Mouse (Mus musculus) adipocyte (in vitro differentiated cells): Measurements from ENCODE around the gene Gm49339.
"Not testable (repeated sequence)": the region's sequence is repeated elsewhere in the genome, so short reads cannot be mapped to it uniquely, and the experiment has no call there.

Source experiments
- DNase-seq: peaks from one replicate; pipeline ENCODE4 v3.0.0-alpha.2; 2016; ENCODE audit warnings: low spot score

The Gm49339 gene

GRCm38 (mm10) chr10:51480397-51480796 is at the start of gene Gm49339, which contains the start of gene Lilr4b:
TSS of gene Gm49339 (plus strand) at chr10:51480612.
TSS of gene Lilr4b (plus strand) at chr10:51480632.
- DNase-seq: not testable (repeated sequence)

- DNase-seq: no peak
These were observed 47.5 kb upstream of the Gm49339 start for GRCm38 (mm10) chr10:51432940-51433339.

GRCm38 (mm10) chr10:51435684-51436083 is 44.7 kb upstream of the Gm49339 start:
- DNase-seq: no peak

GRCm38 (mm10) chr10:51451610-51452009 is 28.8 kb upstream of the Gm49339 start:
- DNase-seq: no peak

- DNase-seq: no peak
These were observed 26.7 kb upstream of the Gm49339 start for GRCm38 (mm10) chr10:51453616-51454298.

- no peak for DNase-seq
These were observed 26.0 kb upstream of the Gm49339 start for GRCm38 (mm10) chr10:51454365-51454764.

- no peak for DNase-seq
These were observed 24.6 kb upstream of the Gm49339 start for GRCm38 (mm10) chr10:51455762-51456161.

- DNase-seq: no peak
These were observed 24.0 kb upstream of the Gm49339 start for GRCm38 (mm10) chr10:51456369-51456768.

- DNase-seq: not testable (repeated sequence)
These were observed 16.6 kb upstream of the Gm49339 start for GRCm38 (mm10) chr10:51463800-51464199.

GRCm38 (mm10) chr10:51490691-51491090 is 10.3 kb downstream of the Gm49339 start, which contains the start of gene Lilrb4a:
TSS of gene Lilrb4a (plus strand) at chr10:51490956.
- DNase-seq: not testable (repeated sequence)

GRCm38 (mm10) chr10:51520021-51520420 is 39.6 kb downstream of the Gm49339 start:
- DNase-seq: no peak

- no peak for DNase-seq
These were observed 41.0 kb downstream of the Gm49339 start for GRCm38 (mm10) chr10:51521453-51521852.

GRCm38 (mm10) chr10:51526090-51526489 is 45.7 kb downstream of the Gm49339 start:
- DNase-seq: no peak

- DNase-seq: no peak
These were observed 46.2 kb downstream of the Gm49339 start for GRCm38 (mm10) chr10:51526633-51527032.

GRCm38 (mm10) chr10:51528840-51529434 is 48.5 kb downstream of the Gm49339 start:
- DNase-seq: no peak

- DNase-seq: no peak
These were observed 49.1 kb downstream of the Gm49339 start for GRCm38 (mm10) chr10:51529497-51529896.

- DNase-seq: no peak
These were observed 50.4 kb downstream of the Gm49339 start for GRCm38 (mm10) chr10:51530813-51531212.
